Mouse (Mus musculus) embryonic facial prominence, embryonic 12.5 days (tissue): Measurements from ENCODE around the gene Mllt3. TPM values are rescaled to one million over a fixed set of nuclear protein-coding genes. Genes with fewer than 3 reads are reported as not detected.

ENCODE experiments used
- ATAC-seq: fragments of 200-750 bp; cut with Nextera tagmentation; 2 replicates; pipeline ENCODE4 v1.8.0; 2017; ENCODE audit not compliant: insufficient number of reproducible peaks, insufficient read depth, low FRiP score, low TSS enrichment
- H3K27ac ChIP-seq: fragments of 300-500 bp; sonication (generic); 2 replicates; pipeline ENCODE4 v1.5.1; 2016; ENCODE audit warnings: mild to moderate bottlenecking
- H3K27me3 ChIP-seq: fragments of 300-500 bp; sonication (generic); 2 replicates; pipeline ENCODE4 v1.6.1; 2016; ENCODE audit warnings: mild to moderate bottlenecking, moderate library complexity
- H3K36me3 ChIP-seq: fragments of 300-500 bp; sonication (generic); 2 replicates; pipeline ENCODE4 v1.6.1; 2016; ENCODE audit warnings: mild to moderate bottlenecking
- H3K4me1 ChIP-seq: fragments of 300-500 bp; sonication (generic); 2 replicates; pipeline ENCODE4 v1.6.1; 2016
- H3K4me2 ChIP-seq: fragments of 300-500 bp; sonication (generic); replicated peaks from 2 replicates; pipeline ENCODE4 v1.6.1; 2016; ENCODE audit warnings: mild to moderate bottlenecking, moderate library complexity
- H3K4me3 ChIP-seq: fragments of 300-500 bp; sonication (generic); 2 replicates; pipeline ENCODE4 v1.5.1; 2016; ENCODE audit warnings: mild to moderate bottlenecking
- H3K9ac ChIP-seq: fragments of 300-500 bp; sonication (generic); 2 replicates; pipeline ENCODE4 v1.6.1; 2016; ENCODE audit warnings: mild to moderate bottlenecking, moderate library complexity
- H3K9me3 ChIP-seq: fragments of 300-500 bp; sonication (generic); 2 replicates; pipeline ENCODE4 v1.6.1; 2016; ENCODE audit warnings: mild to moderate bottlenecking, moderate library complexity
- WGBS: fragments of 180-500 bp; shearing (Covaris S2); methylation state at CpG from one replicate; pipeline ENCODE4 v1.1.7; 2016; 5-methylcytosine and 5-hydroxymethylcytosine counted together
- polyA plus RNA-seq: library from polyadenylated mRNA; unstranded; fragments of >200 nt; fragmentation: Nextera tagmentation; extraction: Ambion mirVana; gene quantifications from 2 replicates; pipeline ENCODE4 v1.2.1, GENCODE M21; 2016

Mllt3 gene
- polyA plus RNA-seq, 1 experiment from 2014 or later = 79.8 TPM

GRCm38 (mm10) chr4:87789446-87789845 lies 243.7 kb downstream of the Mllt3 start:
- no peak for ATAC-seq
- H3K27me3 ChIP-seq = no peaks in the 10 kb centered on the region
- peaks cover 6% of the 10 kb centered on the region; the same call in 1 of the 2 replicates for H3K4me1 ChIP-seq
- no peaks in the 10 kb centered on the region for H3K9me3 ChIP-seq
- H3K4me3 ChIP-seq = no peak overlapping the region
- 90% methylated on average over 7 of the region's 7 CpGs for WGBS
- no peak overlapping the region for H3K4me2 ChIP-seq
- H3K9ac ChIP-seq = no peak overlapping the region
- no peak overlapping the region for H3K27ac ChIP-seq
- peaks cover 25% of the 10 kb centered on the region for H3K36me3 ChIP-seq

GRCm38 (mm10) chr4:87788691-87789090 lies 244.5 kb downstream of the Mllt3 start:
- no peaks in the 10 kb centered on the region for H3K27me3 ChIP-seq
- H3K4me1 ChIP-seq = peaks cover 6% of the 10 kb centered on the region; the same call in 1 of the 2 replicates
- H3K9me3 ChIP-seq = no peaks in the 10 kb centered on the region
- H3K4me3 ChIP-seq = no peak overlapping the region
- H3K4me2 ChIP-seq = no peak overlapping the region
- peaks cover 25% of the 10 kb centered on the region for H3K36me3 ChIP-seq
- no peak overlapping the region for H3K27ac ChIP-seq
- ATAC-seq = no peak
- WGBS = 71% methylated on average over 8 of the region's 8 CpGs
- H3K9ac ChIP-seq = no peak overlapping the region

GRCm38 (mm10) chr4:87785132-87786074 lies 247.8 kb downstream of the Mllt3 start:
- WGBS = 19% methylated on average over 12 of the region's 12 CpGs
- Histone ChIP-seq H3K4me2 (no peak overlapping the region), H3K4me3 (no peak overlapping the region), H3K9me3 (no peaks in the 10 kb centered on the region), H3K9ac (no peak overlapping the region), H3K27ac (no peak overlapping the region), H3K36me3 (peaks cover 20% of the 10 kb centered on the region), H3K4me1 (peaks cover 6% of the 10 kb centered on the region; the same call in 1 of the 2 replicates), H3K27me3 (no peaks in the 10 kb centered on the region)
- no peak for ATAC-seq

GRCm38 (mm10) chr4:87783809-87784208 lies 249.4 kb downstream of the Mllt3 start:
- peaks cover 6% of the 10 kb centered on the region; the same call in 1 of the 2 replicates for H3K4me1 ChIP-seq
- H3K4me3 ChIP-seq = no peak overlapping the region
- no peaks in the 10 kb centered on the region for H3K9me3 ChIP-seq
- no peak overlapping the region for H3K27ac ChIP-seq
- H3K4me2 ChIP-seq = no peak overlapping the region
- no peak overlapping the region for H3K9ac ChIP-seq
- no peaks in the 10 kb centered on the region for H3K27me3 ChIP-seq
- no peak for ATAC-seq
- 89% methylated on average over 2 of the region's 2 CpGs for WGBS
- peaks cover 13% of the 10 kb centered on the region for H3K36me3 ChIP-seq

- no peak overlapping the region for H3K27ac ChIP-seq
- peaks cover 11% of the 10 kb centered on the region for H3K36me3 ChIP-seq
- 86% methylated on average over 5 of the region's 5 CpGs for WGBS
- ATAC-seq = no peak
- peaks cover 6% of the 10 kb centered on the region; the same call in 1 of the 2 replicates for H3K4me1 ChIP-seq
- H3K4me3 ChIP-seq = no peak overlapping the region
- H3K4me2 ChIP-seq = no peak overlapping the region
- H3K9ac ChIP-seq = no peak overlapping the region
- H3K27me3 ChIP-seq = no peaks in the 10 kb centered on the region
- no peaks in the 10 kb centered on the region for H3K9me3 ChIP-seq
Measured at GRCm38 (mm10) chr4:87781971-87782370, 251.2 kb downstream of the Mllt3 start.

GRCm38 (mm10) chr4:87775721-87776120 lies 257.4 kb downstream of the Mllt3 start:
- peaks cover 14% of the 10 kb centered on the region for H3K36me3 ChIP-seq
- no peaks in the 10 kb centered on the region for H3K9me3 ChIP-seq
- H3K4me3 ChIP-seq = no peak overlapping the region
- WGBS = 84% methylated on average over 2 of the region's 2 CpGs
- H3K27ac ChIP-seq = no peak overlapping the region
- H3K4me1 ChIP-seq = no peaks in the 10 kb centered on the region
- no peak for ATAC-seq
- no peaks in the 10 kb centered on the region for H3K27me3 ChIP-seq
- no peak overlapping the region for H3K4me2 ChIP-seq
- H3K9ac ChIP-seq = no peak overlapping the region

GRCm38 (mm10) chr4:87774515-87774914 lies 258.6 kb downstream of the Mllt3 start:
- 92% methylated on average over 4 of the region's 4 CpGs for WGBS
- Histone ChIP-seq H3K27ac (no peak overlapping the region), H3K4me2 (no peak overlapping the region), H3K4me1 (no peaks in the 10 kb centered on the region), H3K4me3 (no peak overlapping the region), H3K27me3 (no peaks in the 10 kb centered on the region), H3K36me3 (peaks cover 14% of the 10 kb centered on the region), H3K9ac (no peak overlapping the region), H3K9me3 (no peaks in the 10 kb centered on the region)
- ATAC-seq = no peak

- H3K9ac ChIP-seq = no peak overlapping the region
- no peaks in the 10 kb centered on the region for H3K27me3 ChIP-seq
- peak; percentile 69; the same call in 1 of the 2 replicates for ATAC-seq
- H3K27ac ChIP-seq = peak overlapping the region; percentile 66
- H3K36me3 ChIP-seq = peaks cover 1% of the 10 kb centered on the region; the same call in 1 of the 2 replicates
- H3K4me3 ChIP-seq = no peak overlapping the region
- peaks cover 15% of the 10 kb centered on the region for H3K4me1 ChIP-seq
- no peak overlapping the region for H3K4me2 ChIP-seq
- H3K9me3 ChIP-seq = no peaks in the 10 kb centered on the region
- WGBS = 32% methylated on average over 11 of the region's 11 CpGs
Measured at GRCm38 (mm10) chr4:87767711-87768561, 265.2 kb downstream of the Mllt3 start.

GRCm38 (mm10) chr4:87765729-87766128 lies 267.4 kb downstream of the Mllt3 start:
- Histone ChIP-seq H3K4me2 (no peak overlapping the region), H3K36me3 (no peaks in the 10 kb centered on the region), H3K4me1 (peaks cover 15% of the 10 kb centered on the region), H3K9me3 (no peaks in the 10 kb centered on the region), H3K27ac (no peak overlapping the region), H3K9ac (no peak overlapping the region), H3K27me3 (no peaks in the 10 kb centered on the region), H3K4me3 (no peak overlapping the region)
- no peak for ATAC-seq
- WGBS = 31% methylated on average over 3 of the region's 3 CpGs

- ATAC-seq = no peak
- Histone ChIP-seq H3K4me2 (no peak overlapping the region), H3K4me1 (no peaks in the 10 kb centered on the region; the same call in none of the 2 replicates), H3K36me3 (no peaks in the 10 kb centered on the region), H3K27ac (no peak overlapping the region), H3K9me3 (no peaks in the 10 kb centered on the region), H3K27me3 (no peaks in the 10 kb centered on the region), H3K9ac (no peak overlapping the region), H3K4me3 (no peak overlapping the region)
- 80% methylated on average over 2 of the region's 2 CpGs for WGBS
Measured at GRCm38 (mm10) chr4:87761075-87761474, 272.1 kb downstream of the Mllt3 start.

- Histone ChIP-seq H3K4me2 (no peak overlapping the region), H3K4me1 (no peaks in the 10 kb centered on the region), H3K4me3 (no peak overlapping the region), H3K9me3 (no peaks in the 10 kb centered on the region), H3K9ac (no peak overlapping the region), H3K27ac (no peak overlapping the region), H3K27me3 (no peaks in the 10 kb centered on the region), H3K36me3 (no peaks in the 10 kb centered on the region)
- ATAC-seq = no peak
- WGBS = 83% methylated on average over 1 of the region's 1 CpGs
Measured at GRCm38 (mm10) chr4:87760297-87760696, 272.9 kb downstream of the Mllt3 start.
